Mouse (Mus musculus): Measurements from ENCODE around the gene Cdt1. TPM values are rescaled to one million over a fixed set of nuclear protein-coding genes. Genes with fewer than 3 reads are reported as not detected.

Cdt1 gene
- total RNA-seq (2021): 1 to 10 TPM; 2.5 to 2.8 TPM
- long read RNA-seq, experiment 1, partial matches to known transcripts: 0 of 1 reads
- long read RNA-seq, experiment 1, other reads (novel, unspliced or antisense): 0 of 1 reads
- long read RNA-seq, experiment 2, partial matches to known transcripts: 0 of 4 reads
- long read RNA-seq, experiment 2, other reads (novel, unspliced or antisense): 0 of 4 reads

- DNase-seq: peak; percentile 96
These were observed at the start of gene Cdt1 for GRCm38 (mm10) chr8:122567361-122568108. Cdt1 (plus strand) TSS chr8:122568015.

GRCm38 (mm10) chr8:122520611-122521010 is 47.2 kb upstream of the Cdt1 start:
- peak in 1 of 2 experiments; percentile 26 for DNase-seq

GRCm38 (mm10) chr8:122522796-122523651 is 44.8 kb upstream of the Cdt1 start:
- DNase-seq: peak; percentile 76 to 90

GRCm38 (mm10) chr8:122523652-122524360 is 44.0 kb upstream of the Cdt1 start:
- peak in 1 of 2 experiments; percentile 47 for DNase-seq

- peak; percentile 44 to 46 for DNase-seq
These were observed 43.3 kb upstream of the Cdt1 start for GRCm38 (mm10) chr8:122524506-122524905.

- DNase-seq: peak in 1 of 2 experiments; percentile 30
These were observed 42.8 kb upstream of the Cdt1 start for GRCm38 (mm10) chr8:122525004-122525403.

GRCm38 (mm10) chr8:122526084-122526483 is 41.7 kb upstream of the Cdt1 start:
- peak in 1 of 2 experiments; percentile 19 for DNase-seq

- peak; percentile 48 to 60 for DNase-seq
These were observed 41.2 kb upstream of the Cdt1 start for GRCm38 (mm10) chr8:122526526-122527170.

GRCm38 (mm10) chr8:122527937-122528336 is 39.9 kb upstream of the Cdt1 start:
- DNase-seq: no peak

GRCm38 (mm10) chr8:122529159-122529558 is 38.7 kb upstream of the Cdt1 start:
- DNase-seq: no peak

- peak; percentile 21 to 54 for DNase-seq
These were observed 36.5 kb upstream of the Cdt1 start for GRCm38 (mm10) chr8:122531312-122531711.

- no peak for DNase-seq
These were observed 30.8 kb upstream of the Cdt1 start for GRCm38 (mm10) chr8:122537033-122537432.

GRCm38 (mm10) chr8:122537812-122538211 is 30.0 kb upstream of the Cdt1 start:
- no peak for DNase-seq

- no peak for DNase-seq
These were observed 29.3 kb upstream of the Cdt1 start for GRCm38 (mm10) chr8:122538310-122539076.

GRCm38 (mm10) chr8:122544138-122544537 is 23.7 kb upstream of the Cdt1 start:
- DNase-seq: no peak

- no peak for DNase-seq
These were observed 21.6 kb upstream of the Cdt1 start for GRCm38 (mm10) chr8:122546066-122546755.

GRCm38 (mm10) chr8:122546811-122547453 is 20.9 kb upstream of the Cdt1 start:
- DNase-seq: peak; percentile 80 to 91

- DNase-seq: peak; percentile 48 to 70
These were observed 20.0 kb upstream of the Cdt1 start for GRCm38 (mm10) chr8:122547815-122548214.

- no peak for DNase-seq
These were observed 19.5 kb upstream of the Cdt1 start for GRCm38 (mm10) chr8:122548331-122548730.

Measured in heart, adult 18-20 months (tissue).